Mouse (Mus musculus) embryonic facial prominence, embryonic 13.5 days (tissue): ENCODE data around the gene Gnpnat1. TPM values are rescaled to one million over a fixed set of nuclear protein-coding genes. Genes with fewer than 3 reads are reported as not detected.
A peak's percentile ranks its signal among the peaks of the same experiment; 100 is the strongest.
"Not testable (repeated sequence)": the region's sequence is repeated elsewhere in the genome, so short reads cannot be mapped to it uniquely, and the experiment has no call there.

Experiments used
- ATAC-seq: fragments of 200-750 bp; cut with Nextera tagmentation; 2 replicates; pipeline ENCODE4 v1.8.0; 2017; ENCODE audit warnings: low read depth; ENCODE audit not compliant: insufficient number of reproducible peaks, insufficient read depth, low FRiP score, low TSS enrichment
- H3K27ac ChIP-seq: fragments of 300-500 bp; sonication (generic); 2 replicates; pipeline ENCODE4 v1.5.1; 2015; ENCODE audit warnings: moderate library complexity, mild to moderate bottlenecking, inconsistent platforms
- H3K27me3 ChIP-seq: fragments of 300-500 bp; sonication (generic); 2 replicates; pipeline ENCODE4 v1.6.1; 2015; ENCODE audit warnings: mild to moderate bottlenecking, inconsistent platforms
- H3K36me3 ChIP-seq: fragments of 300-500 bp; sonication (generic); 2 replicates; pipeline ENCODE4 v1.6.1; 2015; ENCODE audit warnings: mild to moderate bottlenecking, inconsistent platforms
- H3K4me1 ChIP-seq: fragments of 300-500 bp; sonication (generic); 2 replicates; pipeline ENCODE4 v1.6.1; 2015; ENCODE audit warnings: inconsistent platforms
- H3K4me2 ChIP-seq: fragments of 300-500 bp; sonication (generic); 2 replicates; pipeline ENCODE4 v1.6.1; 2015; ENCODE audit warnings: moderate library complexity, mild to moderate bottlenecking, inconsistent platforms
- H3K4me3 ChIP-seq: fragments of 300-500 bp; sonication (generic); 2 replicates; pipeline ENCODE4 v1.5.1; 2015; ENCODE audit warnings: mild to moderate bottlenecking, inconsistent platforms
- H3K9ac ChIP-seq: fragments of 300-500 bp; sonication (generic); 2 replicates; pipeline ENCODE4 v1.6.1; 2015; ENCODE audit warnings: mild to moderate bottlenecking, inconsistent platforms
- H3K9me3 ChIP-seq: fragments of 300-500 bp; sonication (generic); 2 replicates; pipeline ENCODE4 v1.6.1; 2016; ENCODE audit warnings: inconsistent platforms
- WGBS: fragments of 180-500 bp; shearing (Covaris S2); methylation state at CpG from one replicate; pipeline ENCODE4 v1.1.7; 2015; ENCODE audit warnings: mixed read lengths; 5-methylcytosine and 5-hydroxymethylcytosine counted together
- polyA plus RNA-seq: library from polyadenylated mRNA; unstranded; fragments of >200 nt; fragmentation: Nextera tagmentation; extraction: Ambion mirVana; gene quantifications from 2 replicates; pipeline ENCODE4 v1.2.1, GENCODE M21; 2015

The Gnpnat1 gene
- 49.5 and 55.9 TPM in 2 replicates for polyA plus RNA-seq

DNA sequence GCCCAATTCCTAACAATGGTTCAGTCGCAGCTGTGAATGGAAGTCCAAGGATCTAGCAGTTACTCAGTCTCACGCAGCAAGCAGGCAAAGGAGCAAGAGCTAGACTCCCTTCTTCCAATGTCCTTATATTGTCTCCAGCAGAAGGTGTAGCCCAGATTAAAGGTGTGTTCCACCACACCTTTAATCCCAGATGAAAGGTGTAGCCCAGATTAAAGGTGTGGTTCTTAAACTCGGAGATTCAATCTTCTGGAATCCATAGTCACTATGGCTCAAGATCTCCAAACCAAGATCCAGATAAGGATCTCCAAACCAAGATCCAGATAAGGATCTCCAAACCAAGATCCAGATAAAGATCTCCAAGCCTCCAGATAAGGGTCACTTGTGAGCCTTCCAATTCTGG is at the start of gene Gnpnat1:
TSS of gene Gnpnat1 (minus strand) at position 101 of the 400 bp plus-strand sequence.
- H3K9me3 ChIP-seq, H3K4me3 ChIP-seq, H3K27me3 ChIP-seq, H3K36me3 ChIP-seq, H3K4me2 ChIP-seq, H3K9ac ChIP-seq, ATAC-seq, H3K27ac ChIP-seq, H3K4me1 ChIP-seq: not testable (repeated sequence)
- WGBS, result 86% methylated on average over 2 of the region's 3 CpGs

DNA sequence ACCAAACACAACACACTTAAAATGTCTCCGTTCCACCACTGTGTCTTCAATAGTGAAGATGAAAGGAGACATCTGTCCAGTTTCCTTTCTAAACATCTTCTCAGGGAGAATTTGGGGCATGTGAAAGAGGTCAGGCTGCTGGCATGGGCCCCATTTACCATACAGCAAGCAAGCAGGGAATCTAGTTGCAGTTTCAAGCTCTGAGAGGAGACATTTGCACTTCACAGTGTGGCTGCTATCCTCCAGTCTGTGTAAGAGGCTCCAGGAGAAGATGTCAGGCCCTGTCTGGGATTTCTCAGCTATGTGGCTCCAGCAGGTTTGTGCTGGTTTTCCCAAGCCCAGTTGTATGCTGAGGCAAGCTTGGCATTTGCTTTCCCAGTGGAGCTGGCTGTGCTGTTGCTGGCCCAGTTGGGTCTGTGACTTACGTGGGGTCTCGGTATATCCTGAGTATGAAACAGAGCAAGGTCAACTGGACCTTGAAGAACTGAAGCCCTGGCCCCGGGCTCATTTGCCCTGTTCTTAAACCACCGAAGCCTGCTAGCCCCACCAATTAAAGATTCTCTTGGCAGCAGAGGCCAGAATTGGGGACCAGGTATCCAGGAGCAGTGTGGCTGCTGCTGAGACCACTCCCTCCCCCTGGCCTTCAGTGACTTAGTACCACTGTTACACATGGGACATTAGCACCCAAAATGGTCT is 49.0 kb upstream of the Gnpnat1 start:
- Histone ChIP-seq H3K9ac (no peak overlapping the region), H3K4me2 (no peak overlapping the region), H3K27ac (no peak overlapping the region), H3K4me3 (no peak overlapping the region), H3K36me3 (peaks cover 11% of the 10 kb centered on the region), H3K4me1 (peaks cover 16% of the 10 kb centered on the region; the same call in 1 of the 2 replicates), H3K27me3 (no peaks in the 10 kb centered on the region), H3K9me3 (no peaks in the 10 kb centered on the region)
- 57% methylated on average over 5 of the region's 5 CpGs for WGBS
- ATAC-seq, result no peak

DNA sequence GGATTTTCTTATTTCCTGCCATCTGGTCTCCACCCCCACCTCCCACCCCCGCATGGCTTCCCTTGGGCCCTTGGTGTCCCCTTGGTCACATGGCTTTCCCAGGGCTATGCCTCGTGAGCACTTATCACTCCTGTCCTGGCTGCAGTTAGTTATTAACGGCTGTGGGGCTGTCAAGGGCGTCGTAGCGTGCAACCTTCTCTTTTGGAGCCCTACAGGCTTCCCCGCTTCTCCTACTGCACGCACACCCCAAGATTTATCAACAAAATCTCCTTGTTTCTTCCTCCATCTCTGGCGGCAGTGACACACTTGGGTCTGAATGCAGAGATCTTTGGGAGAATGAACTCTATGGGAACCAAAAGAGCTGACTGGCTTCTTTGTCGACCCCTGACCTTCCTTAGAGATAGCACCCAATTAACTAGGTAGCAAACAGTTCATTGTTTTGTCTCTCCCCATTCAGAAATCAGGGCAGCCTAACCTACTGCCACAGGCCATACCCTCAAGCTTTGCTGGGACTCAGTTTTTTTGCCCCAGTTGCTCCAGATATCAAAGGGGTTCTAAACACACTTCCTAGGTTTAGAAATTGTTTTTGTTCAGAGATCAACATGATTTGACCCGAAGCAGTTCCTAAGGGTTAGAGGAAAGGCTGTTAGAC is 48.3 kb upstream of the Gnpnat1 start:
- H3K27me3 ChIP-seq, result no peaks in the 10 kb centered on the region
- ATAC-seq, result no peak
- H3K4me2 ChIP-seq, result no peak overlapping the region
- no peak overlapping the region for H3K27ac ChIP-seq
- WGBS, result 20% methylated on average over 11 of the region's 11 CpGs
- H3K4me1 ChIP-seq, result peaks cover 16% of the 10 kb centered on the region; the same call in 1 of the 2 replicates
- peaks cover 4% of the 10 kb centered on the region; the same call in 1 of the 2 replicates for H3K36me3 ChIP-seq
- no peaks in the 10 kb centered on the region for H3K9me3 ChIP-seq
- no peak overlapping the region for H3K9ac ChIP-seq
- no peak overlapping the region for H3K4me3 ChIP-seq

DNA sequence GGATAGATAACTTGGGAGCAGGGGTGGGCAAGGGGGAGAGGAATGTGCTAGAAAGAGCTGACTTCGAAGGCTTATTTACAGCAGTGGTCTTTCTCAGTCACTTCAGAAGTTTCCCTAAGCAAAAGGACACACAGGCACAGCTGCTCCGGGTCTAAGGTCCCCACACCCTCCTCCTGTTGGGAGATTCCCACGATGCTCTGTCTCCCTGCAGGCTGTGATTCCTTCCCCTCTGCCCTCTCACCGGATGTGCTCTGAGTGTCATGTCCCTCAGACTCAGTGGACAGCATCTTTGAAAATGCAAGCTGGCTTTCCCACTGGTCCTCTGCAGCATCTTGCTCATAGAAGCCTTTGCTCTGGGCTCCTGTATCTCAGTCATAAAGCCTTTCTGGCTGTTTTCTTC is 47.4 kb upstream of the Gnpnat1 start:
- ATAC-seq, result no peak
- no peak overlapping the region for H3K4me3 ChIP-seq
- H3K36me3 ChIP-seq, result no peaks in the 10 kb centered on the region
- H3K4me1 ChIP-seq, result peaks cover 16% of the 10 kb centered on the region; the same call in 1 of the 2 replicates
- H3K27me3 ChIP-seq, result no peaks in the 10 kb centered on the region
- WGBS, result 44% methylated on average over 4 of the region's 4 CpGs
- H3K9ac ChIP-seq, result no peak overlapping the region
- no peak overlapping the region for H3K4me2 ChIP-seq
- H3K9me3 ChIP-seq, result no peaks in the 10 kb centered on the region
- no peak overlapping the region for H3K27ac ChIP-seq

DNA sequence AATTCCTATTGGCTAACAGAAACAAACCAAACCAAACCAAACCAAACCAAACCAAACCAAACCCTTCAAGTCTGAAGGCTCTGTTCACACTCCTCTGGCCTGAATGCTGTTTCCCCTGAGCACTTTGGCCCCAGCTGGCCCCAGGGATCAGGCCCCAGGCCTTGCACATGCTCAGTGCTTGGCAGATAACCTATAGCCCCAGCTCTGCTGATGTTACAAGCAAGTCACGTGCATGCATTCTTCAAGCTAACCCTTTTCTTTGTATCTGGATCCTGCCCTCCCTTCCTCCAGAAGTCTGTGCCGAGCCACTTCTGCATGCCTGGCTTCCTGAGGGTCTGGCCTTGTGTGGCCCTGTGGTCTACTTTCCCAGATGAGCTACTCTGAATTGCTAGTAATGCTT is 46.4 kb upstream of the Gnpnat1 start:
- Histone ChIP-seq H3K27me3 (no peaks in the 10 kb centered on the region), H3K4me2 (no peak overlapping the region), H3K9me3 (no peaks in the 10 kb centered on the region), H3K36me3 (no peaks in the 10 kb centered on the region), H3K27ac (no peak overlapping the region), H3K4me3 (no peak overlapping the region), H3K9ac (no peak overlapping the region), H3K4me1 (peaks cover 14% of the 10 kb centered on the region; the same call in 1 of the 2 replicates)
- 22% methylated on average over 2 of the region's 2 CpGs for WGBS
- no peak for ATAC-seq

DNA sequence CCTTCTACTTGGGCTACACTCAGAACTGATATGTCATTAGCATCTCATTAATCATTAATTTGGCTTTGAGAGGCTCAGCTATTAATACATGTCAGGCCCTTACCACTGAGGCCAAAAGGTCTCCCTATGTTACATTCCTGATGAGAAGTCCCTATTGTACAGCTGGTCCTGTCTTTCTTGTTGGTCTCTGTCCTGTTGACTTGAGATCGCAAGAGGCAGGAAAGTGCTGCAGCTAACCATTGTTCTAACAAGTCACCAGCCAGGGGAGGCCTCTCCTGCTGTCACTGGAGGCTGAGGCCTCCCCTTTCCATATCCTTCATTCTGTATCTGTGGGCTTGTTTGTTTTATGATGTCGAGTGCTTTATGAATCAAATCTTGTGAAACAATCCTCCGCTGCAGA is 42.1 kb upstream of the Gnpnat1 start:
- ATAC-seq, result no peak
- Histone ChIP-seq H3K4me1 (peaks cover 22% of the 10 kb centered on the region), H3K9me3 (no peaks in the 10 kb centered on the region), H3K27me3 (no peaks in the 10 kb centered on the region), H3K4me2 (no peak overlapping the region), H3K4me3 (no peak overlapping the region), H3K27ac (no peak overlapping the region), H3K9ac (no peak overlapping the region), H3K36me3 (no peaks in the 10 kb centered on the region)
- WGBS, result 85% methylated on average over 3 of the region's 3 CpGs

DNA sequence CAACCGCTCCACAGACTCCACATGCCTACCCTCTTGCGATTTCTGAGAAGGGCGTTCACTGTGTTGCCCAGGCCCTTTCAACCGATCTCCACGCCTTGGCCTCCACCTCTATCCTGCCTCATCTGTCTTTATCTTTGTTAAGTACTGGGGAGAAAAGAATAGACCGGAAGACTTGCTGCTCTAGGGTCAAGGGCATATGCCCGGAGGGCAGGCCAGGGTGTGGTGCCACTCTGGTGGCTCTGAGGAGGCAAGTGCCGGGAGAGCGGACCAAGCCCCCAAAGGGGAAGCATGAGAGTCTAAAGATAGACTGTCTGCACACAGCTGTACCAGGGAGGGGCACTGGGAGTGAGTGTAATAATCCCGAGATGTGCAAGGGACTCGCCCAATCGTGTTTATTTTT is 40.7 kb upstream of the Gnpnat1 start:
- Histone ChIP-seq H3K4me2 (no peak overlapping the region), H3K4me3 (no peak overlapping the region), H3K36me3 (no peaks in the 10 kb centered on the region), H3K27ac (no peak overlapping the region), H3K9me3 (no peaks in the 10 kb centered on the region), H3K9ac (no peak overlapping the region), H3K27me3 (no peaks in the 10 kb centered on the region), H3K4me1 (peaks cover 23% of the 10 kb centered on the region)
- 0 out of 2 replicates have a peak, but pooled peaks have one; percentile 37 for ATAC-seq
- WGBS, result 49% methylated on average over 12 of the region's 12 CpGs

DNA sequence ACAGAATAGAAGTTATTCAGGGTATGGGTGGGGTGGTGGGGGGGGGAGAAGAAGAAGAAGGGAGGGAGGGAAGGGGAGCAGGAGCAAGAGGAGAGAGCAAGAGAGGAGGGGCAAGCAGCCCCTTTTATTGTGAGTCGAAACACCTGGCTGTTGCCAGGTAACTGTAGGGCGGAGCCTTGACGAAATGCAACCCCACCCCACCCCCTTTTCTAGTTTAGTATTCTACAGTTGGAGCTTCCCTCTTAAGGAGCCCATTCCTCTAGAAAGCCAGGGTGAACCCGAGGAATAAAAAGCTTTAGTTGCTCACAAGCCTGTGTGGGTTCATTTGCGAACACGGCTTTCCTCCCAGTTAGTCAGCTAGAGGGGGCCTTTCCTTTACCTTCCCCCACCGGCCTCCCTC is 40.2 kb upstream of the Gnpnat1 start:
- peaks cover 23% of the 10 kb centered on the region for H3K4me1 ChIP-seq
- H3K36me3 ChIP-seq, result no peaks in the 10 kb centered on the region
- 35% methylated on average over 7 of the region's 7 CpGs for WGBS
- H3K27me3 ChIP-seq, result no peaks in the 10 kb centered on the region
- H3K9ac ChIP-seq, result no peak overlapping the region
- no peak overlapping the region for H3K27ac ChIP-seq
- H3K9me3 ChIP-seq, result no peaks in the 10 kb centered on the region
- no peak overlapping the region for H3K4me2 ChIP-seq
- ATAC-seq, result no peak
- no peak overlapping the region for H3K4me3 ChIP-seq

DNA sequence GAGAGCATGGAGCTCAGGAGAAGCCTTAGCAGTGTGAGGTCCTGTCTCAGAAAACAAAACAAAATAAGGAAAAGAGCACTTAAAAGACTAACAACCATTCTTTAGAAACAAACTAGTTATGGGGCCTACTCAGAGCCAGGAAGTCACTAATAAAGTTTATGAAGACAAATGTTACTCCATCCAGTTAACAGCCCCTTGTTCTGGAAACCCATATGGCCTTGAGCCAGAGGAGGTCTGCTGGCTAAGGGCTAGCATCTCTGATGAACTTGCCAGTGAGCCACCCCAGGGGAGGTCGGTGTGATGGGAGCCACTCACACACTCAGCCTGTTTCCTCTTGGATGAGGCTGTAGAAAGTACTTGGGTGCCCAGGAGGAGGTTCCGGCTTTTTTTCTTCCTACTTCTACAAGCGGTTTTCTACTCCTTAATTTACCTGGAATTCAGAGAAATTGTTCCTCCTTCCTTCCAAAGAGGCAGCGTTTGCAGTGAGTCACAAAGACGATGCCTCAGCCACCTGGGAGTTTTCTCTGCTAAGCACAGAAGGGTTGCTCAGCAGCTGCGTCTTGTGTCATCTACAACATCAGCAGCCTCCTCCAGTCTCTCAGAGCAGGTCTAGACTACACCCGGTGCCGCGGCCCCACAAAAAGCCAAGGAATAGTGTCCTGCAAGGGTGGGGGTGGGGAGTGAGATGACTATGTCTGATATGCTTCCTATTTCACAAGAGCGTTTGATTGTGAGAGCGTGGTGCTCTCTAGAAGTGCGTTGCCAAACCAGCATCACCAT is 38.3 kb upstream of the Gnpnat1 start:
- no peak for ATAC-seq
- no peak overlapping the region for H3K4me2 ChIP-seq

DNA sequence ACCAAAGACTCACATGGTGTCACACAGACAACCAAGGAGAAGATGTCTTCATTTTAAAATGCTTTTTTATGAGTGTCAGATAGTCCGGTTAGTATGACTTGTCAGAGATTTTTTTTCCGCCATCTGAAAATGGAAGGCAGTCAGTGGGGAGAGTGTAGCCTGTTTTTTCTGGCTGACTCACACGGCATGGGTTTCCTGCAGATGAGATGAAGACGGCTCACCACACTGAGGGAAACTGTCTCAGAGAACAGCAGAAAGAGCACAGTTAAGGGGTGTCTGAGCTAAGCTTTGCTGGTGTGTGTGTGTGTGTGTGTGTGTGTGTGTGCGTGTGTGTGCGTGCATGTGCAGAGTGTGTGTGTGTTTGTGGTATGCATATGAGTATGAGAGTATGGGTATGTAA is 36.6 kb upstream of the Gnpnat1 start:
- H3K9ac ChIP-seq, result no peak overlapping the region
- H3K4me2 ChIP-seq, result no peak overlapping the region
- no peaks in the 10 kb centered on the region for H3K9me3 ChIP-seq
- no peak overlapping the region for H3K4me3 ChIP-seq
- ATAC-seq, result no peak
- peaks cover 39% of the 10 kb centered on the region for H3K4me1 ChIP-seq
- WGBS, result 55% methylated on average over 6 of the region's 6 CpGs
- H3K36me3 ChIP-seq, result no peaks in the 10 kb centered on the region
- H3K27ac ChIP-seq, result no peak overlapping the region
- no peaks in the 10 kb centered on the region for H3K27me3 ChIP-seq

More for the DNA sequence above, 38.3 kb upstream of the Gnpnat1 start:
- Histone ChIP-seq H3K9ac (no peak overlapping the region), H3K36me3 (no peaks in the 10 kb centered on the region), H3K27ac (no peak overlapping the region), H3K9me3 (no peaks in the 10 kb centered on the region), H3K4me3 (no peak overlapping the region), H3K4me1 (peaks cover 30% of the 10 kb centered on the region), H3K27me3 (no peaks in the 10 kb centered on the region)
- WGBS, result 55% methylated on average over 12 of the region's 12 CpGs

DNA sequence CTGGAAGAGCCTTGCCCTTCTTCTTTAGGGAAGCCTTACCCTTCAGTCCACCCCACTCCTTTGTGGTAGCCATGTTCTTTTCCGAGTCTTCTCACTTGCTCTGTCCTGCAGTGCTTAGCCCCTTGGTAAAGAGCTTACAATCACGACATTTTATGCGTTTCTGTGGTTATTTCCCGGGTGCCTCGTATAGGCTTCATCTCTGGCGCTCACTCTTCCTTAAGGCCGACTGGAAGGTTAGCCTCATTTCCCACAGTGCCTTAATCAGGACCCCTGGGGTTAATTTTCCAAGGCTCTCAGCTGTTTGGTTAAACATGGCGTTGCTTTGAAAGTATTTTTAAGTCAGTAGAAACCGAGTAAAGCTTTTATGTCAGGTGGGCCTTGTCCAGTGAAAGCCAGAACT is 34.7 kb upstream of the Gnpnat1 start:
- Histone ChIP-seq H3K4me3 (no peak overlapping the region), H3K27ac (no peak overlapping the region), H3K27me3 (no peaks in the 10 kb centered on the region), H3K36me3 (no peaks in the 10 kb centered on the region), H3K9ac (no peak overlapping the region), H3K4me1 (peaks cover 28% of the 10 kb centered on the region), H3K4me2 (no peak overlapping the region), H3K9me3 (no peaks in the 10 kb centered on the region)
- 65% methylated on average over 9 of the region's 9 CpGs for WGBS
- no peak for ATAC-seq
